Mouse (Mus musculus) spleen, adult 2 months (tissue): ENCODE measurements around the gene Aloxe3.

Experiments used
- CTCF ChIP-seq: fragments of 200-500 bp; IDR thresholded peaks from 2 replicates; pipeline ENCODE4 v1.5.1; 2011; ENCODE audit warnings: mild to moderate bottlenecking, inconsistent platforms; ENCODE audit not compliant: insufficient read depth, insufficient read length, insufficient replicate concordance; ENCODE audit errors: extremely low read depth
- POLR2A ChIP-seq: fragments of 200-500 bp; IDR thresholded peaks from 2 replicates; pipeline ENCODE4 v1.6.1; 2011; ENCODE audit warnings: low read depth, low read length, inconsistent platforms

GRCm38 (mm10) chr11:69105227-69105626 lies 20.5 kb upstream of the Aloxe3 start:
- no peak for TF ChIP-seq CTCF
- no peak for TF ChIP-seq POLR2A
